In the genomic region with DNA sequence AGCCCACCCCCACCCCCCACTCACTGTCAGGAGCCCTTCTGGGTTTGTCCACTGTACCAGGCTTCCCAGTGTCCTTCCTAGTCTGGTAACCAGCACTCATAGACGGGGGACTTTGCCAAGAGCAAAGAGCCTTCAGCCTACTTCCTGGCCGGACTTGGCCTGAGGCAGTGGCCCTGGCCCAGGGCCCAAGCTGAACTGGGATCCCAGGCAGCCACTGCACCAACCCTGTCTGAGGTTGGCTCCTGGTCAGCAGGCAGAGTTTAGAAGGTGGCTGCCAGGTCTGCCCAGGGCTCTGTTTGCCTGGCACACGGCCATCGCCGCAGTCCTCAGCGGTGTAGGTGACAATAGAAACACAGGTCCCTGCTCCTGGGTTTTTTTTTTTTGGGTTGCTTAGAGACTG, we compare ENCODE assay signal across 8 mouse cellular contexts. TPM values are rescaled to one million over a fixed set of nuclear protein-coding genes. Genes with fewer than 3 reads are reported as not detected.
A peak's percentile ranks its signal among the peaks of the same experiment; 100 is the strongest.
DNase-seq lines count a peak whose midpoint lies in the region; ATAC-seq and TF ChIP-seq lines count a peak whose summit lies in the region.

No protein-coding gene starts in this region.

- H3K4me1 ChIP-seq in forebrain, postnatal 0 days (ENCODE audit: insufficient read depth), result peaks cover 40% of the 10 kb centered on the region
- H3K4me1 ChIP-seq in hindbrain, embryonic 10.5 days (replicated peaks), result peaks cover 100% of the 10 kb centered on the region
- H3K4me1 ChIP-seq in midbrain, postnatal 0 days (ENCODE audit: insufficient read depth, low read length), result peaks cover 32% of the 10 kb centered on the region

- 23% methylated on average over 6 of the region's 6 CpGs for WGBS in forebrain, postnatal 0 days
- 83% methylated on average over 6 of the region's 6 CpGs for WGBS in hindbrain, embryonic 10.5 days
- WGBS in midbrain, postnatal 0 days, result 52% methylated on average over 6 of the region's 6 CpGs

- H3K9me3 ChIP-seq in forebrain, postnatal 0 days (ENCODE audit: low read length), result no peaks in the 10 kb centered on the region
- no peaks in the 10 kb centered on the region for H3K9me3 ChIP-seq in hindbrain, embryonic 10.5 days
- H3K9me3 ChIP-seq in midbrain, postnatal 0 days (ENCODE audit: low read length), result no peaks in the 10 kb centered on the region

- no peak for TF ChIP-seq CTCF in forebrain, postnatal 0 days (IDR thresholded peaks at IDR 0.05; ENCODE audit: low read depth)
- TF ChIP-seq CTCF in midbrain, postnatal 0 days (IDR thresholded peaks at IDR 0.05), result no peak

- no peak overlapping the region for H3K4me3 ChIP-seq in forebrain, postnatal 0 days (ENCODE audit: low read depth, low read length)
- peak overlapping the region; percentile 20; the same call in 1 of the 2 replicates for H3K4me3 ChIP-seq in hindbrain, embryonic 10.5 days
- no peak overlapping the region for H3K4me3 ChIP-seq in midbrain, postnatal 0 days (ENCODE audit: low read depth, low read length)

- H3K4me2 ChIP-seq in forebrain, postnatal 0 days (ENCODE audit: low read depth), result no peak overlapping the region
- H3K4me2 ChIP-seq in midbrain, postnatal 0 days (ENCODE audit: low read depth, low read length, poor library complexity, severe bottlenecking), result no peak overlapping the region

- DNase-seq in adipocyte (ENCODE audit: low spot score), result peak; percentile 98
- peak; percentile 61 for DNase-seq in forebrain, postnatal 0 days
- DNase-seq in hindbrain, embryonic 10.5 days (ENCODE audit: low spot score), result no peak
- DNase-seq in layer of hippocampus, postnatal 14 days (ENCODE audit: low spot score in 2 of 2), result peak; percentile 62 to 88
- peak; percentile 80 for DNase-seq in midbrain, postnatal 0 days (ENCODE audit: low spot score)
- DNase-seq in spleen, adult 18-20 months, result no peak
- no peak for DNase-seq in thymus, postnatal 36 days

- ATAC-seq in cerebellum, adult (ENCODE audit: insufficient number of reproducible peaks, low FRiP score, low TSS enrichment), result peak; percentile 64; the same call in 1 of the 2 replicates
- peak; percentile 14 for ATAC-seq in forebrain, postnatal 0 days
- ATAC-seq in midbrain, postnatal 0 days (ENCODE audit: low FRiP score), result 0 out of 2 replicates have a peak, but pooled peaks have one; percentile 8

- no peak overlapping the region for H3K27ac ChIP-seq in forebrain, postnatal 0 days (ENCODE audit: low read depth, low read length)
- peak overlapping the region; percentile 76 for H3K27ac ChIP-seq in hindbrain, embryonic 10.5 days
- 0 out of 2 replicates have a peak overlapping the region, but pooled peaks have one; percentile 18 for H3K27ac ChIP-seq in midbrain, postnatal 0 days (ENCODE audit: low read depth, low read length)

- no peaks in the 10 kb centered on the region for H3K27me3 ChIP-seq in forebrain, postnatal 0 days (ENCODE audit: insufficient read depth, low read length)
- H3K27me3 ChIP-seq in hindbrain, embryonic 10.5 days (ENCODE audit: insufficient read depth, poor library complexity, severe bottlenecking), result no peaks in the 10 kb centered on the region
- no peaks in the 10 kb centered on the region for H3K27me3 ChIP-seq in midbrain, postnatal 0 days (ENCODE audit: insufficient read depth, low read length)

- no peaks in the 10 kb centered on the region; the same call in 1 of the 2 replicates for H3K36me3 ChIP-seq in forebrain, postnatal 0 days (ENCODE audit: insufficient read depth)
- peaks cover 67% of the 10 kb centered on the region for H3K36me3 ChIP-seq in hindbrain, embryonic 10.5 days
- peaks cover 7% of the 10 kb centered on the region; the same call in 1 of the 2 replicates for H3K36me3 ChIP-seq in midbrain, postnatal 0 days (ENCODE audit: insufficient read depth, low read length)

- no peak overlapping the region for H3K9ac ChIP-seq in forebrain, postnatal 0 days
- H3K9ac ChIP-seq in midbrain, postnatal 0 days (replicated peaks; ENCODE audit: low read length, poor library complexity, severe bottlenecking), result no peak overlapping the region

RNA-seq across cellular contexts. Expression of a gene that starts 22.3 kb away (rescaled TPM):
- total RNA-seq in forebrain, postnatal 0 days (2014; rRNA removed), result 19.3 and 26.5 TPM in 2 replicates
- polyA plus RNA-seq in forebrain, postnatal 0 days (2015; fragmentation: Nextera tagmentation; extraction: Ambion mirVana), result 3.9 and 6.5 TPM in 2 replicates
- polyA plus RNA-seq in hindbrain, embryonic 10.5 days (2016; fragmentation: Nextera tagmentation; extraction: Ambion mirVana), result 17.0 and 18.8 TPM in 2 replicates
- total RNA-seq in layer of hippocampus, postnatal 14 days (2021), result 10 to 100 TPM; 20.3 to 20.7 TPM
- 39.9 and 49.8 TPM in 2 replicates for total RNA-seq in midbrain, postnatal 0 days (2014; rRNA removed)
- 5.9 and 9.5 TPM in 2 replicates for polyA plus RNA-seq in midbrain, postnatal 0 days (2015; fragmentation: Nextera tagmentation; extraction: Ambion mirVana)

Comparison
In these comparisons a context has a peak if more than half of its experiments do, and no peak if none do; other contexts are left out.
1. DNase-seq: peak in adipocyte (single experiment), forebrain, postnatal 0 days (single experiment), layer of hippocampus, postnatal 14 days (2 of 2) and midbrain, postnatal 0 days (single experiment); none in hindbrain, embryonic 10.5 days (single experiment), spleen, adult 18-20 months (0 of 2) and thymus, postnatal 36 days (0 of 2).
2. ATAC-seq: peak in every context shown above with its lines; median percentile 64 in cerebellum, adult; 14 in forebrain, postnatal 0 days; 8 in midbrain, postnatal 0 days.